In genomic region chr16:30039841-30040240, GRCm38 (mm10) we compare ENCODE assay signal across 15 mouse cellular contexts.
"Had no signal": no experiment of that assay in that cellular context is flagged by ENCODE, and none has a peak within 500 bp of the region (broad histone marks: within the 10 kb centered on the region; RNA-seq: fewer than 3 reads in every experiment).

No protein-coding gene starts in this region.

- H3K27ac ChIP-seq: kidney, embryonic 15.5 days; left cerebral cortex, adult 2 months; limb, embryonic 12.5 days; liver, embryonic 13.5 days; neural tube, embryonic 15.5 days had no signal

- DNase-seq: kidney, adult 2 months; kidney, postnatal 14 days; liver; liver, embryonic 13.5 days; midbrain, embryonic 14.5 days; right cerebral cortex, adult 18-20 months; right cerebral cortex, postnatal 25 days had no signal

- H3K9me3 ChIP-seq: kidney, embryonic 15.5 days; limb, embryonic 12.5 days; liver, embryonic 13.5 days; midbrain, embryonic 10.5 days; neural tube, embryonic 15.5 days had no signal

- H3K36me3 ChIP-seq: kidney, embryonic 15.5 days; limb, embryonic 12.5 days; liver, embryonic 13.5 days; midbrain, embryonic 10.5 days; neural tube, embryonic 15.5 days had no signal

- H3K4me3 ChIP-seq: kidney, embryonic 15.5 days; left cerebral cortex, adult 2 months; limb, embryonic 12.5 days; liver, embryonic 13.5 days; midbrain, embryonic 10.5 days; myocyte; neural tube, embryonic 15.5 days had no signal

- ATAC-seq: inflammation-experienced regulatory T-cells, adult 6 months had no signal

- H3K9ac ChIP-seq: kidney, embryonic 15.5 days; limb, embryonic 12.5 days; liver, embryonic 13.5 days; liver, postnatal 0 days; neural tube, embryonic 15.5 days had no signal

- H3K4me2 ChIP-seq: kidney, embryonic 15.5 days; liver, embryonic 13.5 days; neural tube, embryonic 15.5 days had no signal
